Mouse (Mus musculus) limb, embryonic 12.5 days (tissue): ENCODE results near the gene Ephx1. TPM values are rescaled to one million over a fixed set of nuclear protein-coding genes. Genes with fewer than 3 reads are reported as not detected.

Source experiments
- ATAC-seq: fragments of 200-750 bp; cut with Nextera tagmentation; 2 replicates; pipeline ENCODE4 v1.8.0; 2017; ENCODE audit warnings: low read depth, moderate TSS enrichment; ENCODE audit not compliant: insufficient number of reproducible peaks, insufficient read depth, low FRiP score, low TSS enrichment
- H3K27ac ChIP-seq: fragments of 300-500 bp; sonication (generic); 2 replicates; pipeline ENCODE4 v1.5.1; 2016; ENCODE audit warnings: mild to moderate bottlenecking, moderate library complexity
- H3K27me3 ChIP-seq: fragments of 300-500 bp; sonication (generic); 2 replicates; pipeline ENCODE4 v1.6.1; 2016; ENCODE audit warnings: mild to moderate bottlenecking, moderate library complexity
- H3K36me3 ChIP-seq: fragments of 300-500 bp; sonication (generic); 2 replicates; pipeline ENCODE4 v1.6.1; 2016; ENCODE audit warnings: mild to moderate bottlenecking, moderate library complexity
- H3K4me1 ChIP-seq: fragments of 300-500 bp; sonication (generic); replicated peaks from 2 replicates; pipeline ENCODE4 v1.6.1; 2016
- H3K4me2 ChIP-seq: fragments of 300-500 bp; sonication (generic); 2 replicates; pipeline ENCODE4 v1.6.1; 2016; ENCODE audit warnings: mild to moderate bottlenecking, moderate library complexity
- H3K4me3 ChIP-seq: fragments of 300-500 bp; sonication (generic); replicated peaks from 2 replicates; pipeline ENCODE4 v1.5.1; 2016; ENCODE audit warnings: mild to moderate bottlenecking
- H3K9ac ChIP-seq: fragments of 300-500 bp; sonication (generic); replicated peaks from 2 replicates; pipeline ENCODE4 v1.6.1; 2016; ENCODE audit warnings: mild to moderate bottlenecking, moderate library complexity
- H3K9me3 ChIP-seq: fragments of 300-500 bp; sonication (generic); 2 replicates; pipeline ENCODE4 v1.6.1; 2016; ENCODE audit warnings: mild to moderate bottlenecking, moderate library complexity
- WGBS: fragments of 180-500 bp; shearing (Covaris S2); methylation state at CpG from one replicate; pipeline ENCODE4 v1.1.7; 2016; 5-methylcytosine and 5-hydroxymethylcytosine counted together
- polyA plus RNA-seq: library from polyadenylated mRNA; unstranded; fragments of >200 nt; fragmentation: Nextera tagmentation; extraction: Ambion mirVana; gene quantifications from 2 replicates; pipeline ENCODE4 v1.2.1, GENCODE M21; 2016

Gene Ephx1
- polyA plus RNA-seq, 1 experiment from 2014 or later, result 1.6 TPM

DNA sequence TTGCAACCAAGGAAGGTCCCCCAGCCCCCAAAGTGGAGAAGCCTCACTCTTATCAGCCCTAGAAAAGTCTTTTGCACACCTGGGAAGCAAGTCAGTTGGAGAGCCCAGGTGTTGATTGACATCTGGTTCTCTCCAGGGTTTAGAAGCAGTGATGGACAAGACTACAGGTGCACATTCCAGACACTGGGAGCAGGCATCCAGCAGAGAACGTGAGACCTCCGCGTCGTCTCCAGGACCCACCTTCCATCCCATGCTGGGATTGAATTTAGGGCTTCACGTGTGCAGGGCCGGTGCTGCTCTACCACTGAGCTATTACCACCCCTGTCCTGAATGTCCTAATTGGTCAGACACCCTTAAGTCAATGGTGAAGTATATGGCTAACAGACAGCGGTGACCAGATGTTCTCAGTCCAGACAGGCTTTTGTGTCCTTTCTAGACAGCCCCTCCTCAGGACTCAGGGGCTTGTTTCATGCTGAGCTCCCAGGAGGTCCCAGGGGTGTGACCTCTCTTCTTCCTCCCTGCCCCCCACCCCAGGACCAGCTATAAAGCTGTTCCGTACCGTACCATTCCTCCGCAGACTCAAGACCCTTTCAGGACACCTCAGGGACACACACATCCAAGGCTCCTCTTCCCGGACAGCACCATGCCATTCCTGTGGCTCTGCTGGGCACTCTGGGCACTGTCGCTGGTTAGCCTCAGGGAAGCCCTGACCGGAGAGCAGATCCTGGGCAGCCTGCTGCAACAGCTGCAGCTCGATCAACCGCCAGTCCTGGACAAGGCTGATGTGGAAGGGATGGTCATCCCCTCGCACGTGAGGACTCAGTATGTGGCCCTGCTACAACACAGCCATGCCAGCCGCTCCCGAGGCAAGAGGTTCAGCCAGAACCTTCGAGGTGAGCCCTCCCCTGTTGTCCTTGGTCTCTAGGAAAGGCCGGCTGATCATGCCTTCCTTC, 86.0 kb downstream of the Ephx1 start, which contains the start of gene Lefty1:
Lefty1 (plus strand) TSS at position 556 of the 953 bp plus-strand sequence.
- ATAC-seq, result no peak
- H3K27ac ChIP-seq, result no peak within 1 kb of the TSS
- no peaks in the 10 kb centered on the region for H3K36me3 ChIP-seq
- H3K4me1 ChIP-seq, result peaks cover 12% of the 10 kb centered on the region
- no peak within 1 kb of the TSS for H3K9ac ChIP-seq
- no peak within 1 kb of the TSS for H3K4me2 ChIP-seq
- peaks cover 69% of the 10 kb centered on the region for H3K27me3 ChIP-seq
- no peaks in the 10 kb centered on the region for H3K9me3 ChIP-seq
- no peak within 1 kb of the TSS for H3K4me3 ChIP-seq
- WGBS, result 12% methylated on average over 21 of the region's 21 CpGs

DNA sequence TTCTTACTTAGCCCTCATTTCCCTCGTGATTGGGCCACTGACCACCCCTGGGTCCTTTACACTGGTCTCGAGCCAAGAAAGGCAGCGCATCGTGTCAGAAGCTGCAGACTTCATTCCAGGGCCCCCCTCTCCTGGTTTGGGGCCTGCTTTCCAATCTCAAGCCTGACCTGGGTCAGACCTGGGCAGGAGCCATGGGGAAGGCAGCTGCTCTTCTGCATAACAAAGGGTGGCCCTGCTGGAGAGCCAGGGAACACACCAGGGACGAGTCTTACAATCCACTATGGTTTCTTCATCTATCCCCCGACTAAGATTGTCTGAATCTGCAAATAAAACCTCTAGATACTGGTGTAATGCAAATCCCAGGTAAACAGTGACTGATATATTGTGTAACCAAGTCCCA, 87.0 kb downstream of the Ephx1 start:
- no peak overlapping the region for H3K4me2 ChIP-seq
- H3K9ac ChIP-seq, result no peak overlapping the region
- no peaks in the 10 kb centered on the region for H3K9me3 ChIP-seq
- no peak for ATAC-seq
- no peaks in the 10 kb centered on the region for H3K36me3 ChIP-seq
- peaks cover 73% of the 10 kb centered on the region for H3K27me3 ChIP-seq
- no peak overlapping the region for H3K27ac ChIP-seq
- H3K4me3 ChIP-seq, result no peak overlapping the region
- peaks cover 12% of the 10 kb centered on the region for H3K4me1 ChIP-seq
- 23% methylated on average over 6 of the region's 6 CpGs for WGBS

- Histone ChIP-seq H3K4me3 (no peak overlapping the region), H3K36me3 (no peaks in the 10 kb centered on the region), H3K9ac (no peak overlapping the region), H3K27me3 (peaks cover 47% of the 10 kb centered on the region), H3K4me1 (peaks cover 5% of the 10 kb centered on the region), H3K9me3 (no peaks in the 10 kb centered on the region), H3K27ac (no peak overlapping the region), H3K4me2 (no peak overlapping the region)
- ATAC-seq, result no peak
- WGBS, result 74% methylated on average over 3 of the region's 3 CpGs
These were observed 89.6 kb downstream of the Ephx1 start for GRCm38 (mm10) chr1:180931106-180931505.

GRCm38 (mm10) chr1:180929599-180929998, 91.1 kb downstream of the Ephx1 start:
- Histone ChIP-seq H3K9ac (no peak overlapping the region), H3K4me3 (no peak overlapping the region), H3K4me1 (peaks cover under 1% of the 10 kb centered on the region), H3K27ac (no peak overlapping the region), H3K36me3 (no peaks in the 10 kb centered on the region), H3K27me3 (peaks cover 32% of the 10 kb centered on the region), H3K4me2 (no peak overlapping the region), H3K9me3 (no peaks in the 10 kb centered on the region)
- no peak for ATAC-seq
- 25% methylated on average over 2 of the region's 2 CpGs for WGBS

DNA sequence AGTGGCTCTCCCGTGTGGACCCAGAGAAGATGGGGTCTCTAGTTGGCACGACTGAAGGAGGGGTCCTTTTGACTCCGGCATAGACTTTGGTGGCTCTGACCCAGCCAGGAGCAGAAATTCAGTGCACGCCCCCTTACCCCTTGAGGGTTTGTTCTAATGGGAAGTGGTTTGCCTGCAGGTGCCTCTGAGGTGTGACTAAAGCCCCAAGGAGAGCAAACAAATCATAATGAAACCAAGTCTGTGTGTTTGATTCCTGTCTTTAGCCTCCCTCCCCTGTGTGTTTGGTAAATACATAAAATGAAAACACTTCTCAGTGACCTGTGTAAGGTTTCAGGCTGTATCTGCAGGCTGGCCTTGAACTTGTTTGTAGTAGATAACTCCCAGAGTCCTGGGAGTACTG, 94.4 kb downstream of the Ephx1 start:
- 73% methylated on average over 4 of the region's 4 CpGs for WGBS
- no peaks in the 10 kb centered on the region for H3K36me3 ChIP-seq
- no peak overlapping the region for H3K27ac ChIP-seq
- no peaks in the 10 kb centered on the region for H3K4me1 ChIP-seq
- peaks cover 12% of the 10 kb centered on the region for H3K27me3 ChIP-seq
- H3K9me3 ChIP-seq, result no peaks in the 10 kb centered on the region
- no peak overlapping the region for H3K4me2 ChIP-seq
- no peak overlapping the region for H3K4me3 ChIP-seq
- ATAC-seq, result no peak
- no peak overlapping the region for H3K9ac ChIP-seq

Other genes with a start within 250 kb of the Ephx1 start
- gene H3f3a, start 207.0 kb downstream of the Ephx1 start, polyA plus RNA-seq, result 3,393 and 3,612 TPM in 2 replicates
- 47.0 and 47.6 TPM in 2 replicates for gene Sde2, start 169.8 kb downstream of the Ephx1 start, polyA plus RNA-seq
- 0.18 TPM in 1 of 2 replicates, not detected in the other for gene Lefty2, start 127.8 kb downstream of the Ephx1 start, polyA plus RNA-seq
- gene Pycr2, start 116.6 kb downstream of the Ephx1 start, polyA plus RNA-seq, result 120 and 125 TPM in 2 replicates
- gene Lefty1, start 85.9 kb downstream of the Ephx1 start, polyA plus RNA-seq, result 0.36 and 0.76 TPM in 2 replicates
- gene Tmem63a, start 78.6 kb downstream of the Ephx1 start, polyA plus RNA-seq, result 12.1 and 13.4 TPM in 2 replicates
- not detected in 2 replicates for gene 9130409I23Rik, start 30.3 kb upstream of the Ephx1 start, polyA plus RNA-seq
- gene Nvl, start 123.3 kb upstream of the Ephx1 start, polyA plus RNA-seq, result 45.4 and 46.3 TPM in 2 replicates
- 80.8 and 82.5 TPM in 2 replicates for gene Cnih4, start 123.8 kb upstream of the Ephx1 start, polyA plus RNA-seq
- gene Wdr26, start 191.1 kb upstream of the Ephx1 start, polyA plus RNA-seq, result 37.0 and 39.2 TPM in 2 replicates